8 mouse cellular contexts compared by ENCODE assay signal in the genomic region with DNA sequence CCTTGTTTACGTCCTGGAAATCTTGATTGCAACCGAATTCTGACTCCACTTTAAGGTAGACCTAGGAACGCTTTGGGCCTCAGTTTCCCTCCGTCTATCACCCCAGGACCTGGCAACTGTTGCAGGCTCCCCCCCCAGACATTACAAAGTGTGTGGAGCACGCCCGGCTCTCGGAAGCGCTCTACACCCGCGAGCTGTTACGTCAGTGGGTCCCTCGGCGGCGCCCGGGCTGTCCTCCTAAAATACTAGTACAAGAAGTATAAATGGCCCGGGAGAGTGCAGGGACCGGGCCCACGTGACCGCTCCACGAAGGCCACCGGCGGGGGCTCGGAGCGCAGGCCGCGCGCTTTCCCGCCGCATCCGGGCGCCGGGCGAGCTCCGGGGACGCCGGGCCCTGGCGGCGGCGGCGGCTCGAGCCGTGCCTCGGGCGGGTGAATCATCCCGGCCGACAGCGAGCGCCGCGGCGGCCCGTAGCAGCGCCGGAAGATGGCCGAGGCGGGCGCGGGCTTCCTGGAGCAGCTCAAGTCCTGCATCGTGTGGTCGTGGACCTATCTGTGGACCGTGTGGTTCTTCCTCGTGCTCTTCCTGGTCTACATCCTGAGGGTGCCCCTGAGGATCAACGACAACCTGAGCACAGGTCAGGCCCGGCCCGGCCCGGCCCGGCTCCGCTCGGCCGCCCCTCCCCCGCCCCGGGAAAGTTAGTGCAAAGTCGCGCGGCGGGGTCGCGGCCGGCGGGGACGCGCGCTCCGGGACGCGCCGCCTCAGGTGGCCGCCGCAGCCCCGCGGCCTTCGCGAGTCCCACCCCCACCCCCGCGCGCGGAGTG. TPM values are rescaled to one million over a fixed set of nuclear protein-coding genes. Genes with fewer than 3 reads are reported as not detected.
DNase-seq lines count a peak whose midpoint lies in the region; ATAC-seq lines count a peak whose summit lies in the region.

No protein-coding gene starts in this region.

- DNase-seq in 3134 (ENCODE audit: extremely low read depth, insufficient read length, low spot score), result peak; percentile 82
- peak; percentile 85 for DNase-seq in adrenal gland, postnatal 14 days
- DNase-seq in heart, adult 18-20 months, result peak; percentile 83 to 84
- DNase-seq in kidney, adult 18-20 months, result peak; percentile 83
- peak; percentile 76 for DNase-seq in midbrain, embryonic 14.5 days
- DNase-seq in spleen, adult 18-20 months, result peak; percentile 41 to 60

- WGBS in embryonic facial prominence, embryonic 12.5 days, result under 1% methylated on average over 84 of the region's 97 CpGs
- WGBS in limb, embryonic 13.5 days, result under 1% methylated on average over 83 of the region's 97 CpGs
- under 1% methylated on average over 77 of the region's 97 CpGs for WGBS in midbrain, embryonic 14.5 days

- H3K36me3 ChIP-seq in embryonic facial prominence, embryonic 12.5 days, result 0 out of 2 replicates have a peak, but pooled peaks cover 5% of the 10 kb centered on the region
- H3K36me3 ChIP-seq in limb, embryonic 13.5 days, result peaks cover 4% of the 10 kb centered on the region
- H3K36me3 ChIP-seq in midbrain, embryonic 14.5 days (ENCODE audit: control insufficient read depth, insufficient read depth, low read length), result no peaks in the 10 kb centered on the region

- H3K4me1 ChIP-seq in embryonic facial prominence, embryonic 12.5 days, result no peaks in the 10 kb centered on the region
- peaks cover 24% of the 10 kb centered on the region for H3K4me1 ChIP-seq in limb, embryonic 13.5 days
- H3K4me1 ChIP-seq in midbrain, embryonic 14.5 days (ENCODE audit: control insufficient read depth, insufficient read depth, low read length), result no peaks in the 10 kb centered on the region; the same call in 1 of the 2 replicates

- H3K9ac ChIP-seq in embryonic facial prominence, embryonic 12.5 days, result peak overlapping the region; percentile 77
- H3K9ac ChIP-seq in limb, embryonic 13.5 days, result peak overlapping the region; percentile 94
- peak overlapping the region; percentile 63 for H3K9ac ChIP-seq in midbrain, embryonic 14.5 days (replicated peaks; ENCODE audit: low read length)

- H3K27ac ChIP-seq in embryonic facial prominence, embryonic 12.5 days, result peak overlapping the region; percentile 90
- peak overlapping the region; percentile 96 for H3K27ac ChIP-seq in limb, embryonic 13.5 days
- peak overlapping the region; percentile 57 for H3K27ac ChIP-seq in midbrain, embryonic 14.5 days (replicated peaks; ENCODE audit: low read depth, low read length)

- H3K9me3 ChIP-seq in embryonic facial prominence, embryonic 12.5 days, result no peaks in the 10 kb centered on the region
- H3K9me3 ChIP-seq in limb, embryonic 13.5 days, result no peaks in the 10 kb centered on the region
- no peaks in the 10 kb centered on the region for H3K9me3 ChIP-seq in midbrain, embryonic 14.5 days (ENCODE audit: control insufficient read depth, low read length)

- peak overlapping the region; percentile 61 for H3K4me2 ChIP-seq in embryonic facial prominence, embryonic 12.5 days (replicated peaks)
- peak overlapping the region; percentile 73 for H3K4me2 ChIP-seq in limb, embryonic 13.5 days (replicated peaks)
- peak overlapping the region; percentile 94 for H3K4me2 ChIP-seq in midbrain, embryonic 14.5 days (ENCODE audit: low read length)

- H3K27me3 ChIP-seq in embryonic facial prominence, embryonic 12.5 days, result no peaks in the 10 kb centered on the region
- H3K27me3 ChIP-seq in limb, embryonic 13.5 days, result no peaks in the 10 kb centered on the region
- H3K27me3 ChIP-seq in midbrain, embryonic 14.5 days (ENCODE audit: control insufficient read depth, insufficient read depth, low read length), result no peaks in the 10 kb centered on the region

- peak; percentile 81 for ATAC-seq in embryonic facial prominence, embryonic 12.5 days (ENCODE audit: insufficient number of reproducible peaks, insufficient read depth, low FRiP score, low TSS enrichment)
- peak; percentile 86 for ATAC-seq in limb, embryonic 13.5 days (ENCODE audit: low FRiP score, low read depth)
- ATAC-seq in midbrain, embryonic 14.5 days (ENCODE audit: low FRiP score, low TSS enrichment), result peak; percentile 87

- peak overlapping the region; percentile 53 for H3K4me3 ChIP-seq in embryonic facial prominence, embryonic 12.5 days
- peak overlapping the region; percentile 75 for H3K4me3 ChIP-seq in limb, embryonic 13.5 days
- peak overlapping the region; percentile 73 for H3K4me3 ChIP-seq in midbrain, embryonic 14.5 days (replicated peaks; ENCODE audit: low read depth, low read length)

RNA-seq across cellular contexts. Expression of gene St7, which starts 1.2 kb away (rescaled TPM):
- total RNA-seq in adrenal gland, postnatal 14 days (2021), result 19.8 and 23.4 TPM in 2 replicates
- 28.4 and 31.3 TPM in 2 replicates for polyA plus RNA-seq in embryonic facial prominence, embryonic 12.5 days (2016; fragmentation: Nextera tagmentation; extraction: Ambion mirVana)
- 10 to 100 TPM; 16.0 to 16.8 TPM for total RNA-seq in heart, adult 18-20 months (2021)
- polyA plus RNA-seq in limb, embryonic 13.5 days (2015; fragmentation: Nextera tagmentation; extraction: Ambion mirVana), result 28.3 and 29.3 TPM in 2 replicates
- polyA plus RNA-seq in midbrain, embryonic 14.5 days (2014; fragmentation: Nextera tagmentation; extraction: Ambion mirVana), result 61.4 TPM in 2 replicates

RNA-seq across cellular contexts. Expression of gene Capza2, which starts 57.9 kb away (rescaled TPM):
- total RNA-seq in adrenal gland, postnatal 14 days (2021), result 134 and 144 TPM in 2 replicates
- polyA plus RNA-seq in embryonic facial prominence, embryonic 12.5 days (2016; fragmentation: Nextera tagmentation; extraction: Ambion mirVana), result 187 and 194 TPM in 2 replicates
- 100 to 1,000 TPM; 135 to 151 TPM for total RNA-seq in heart, adult 18-20 months (2021)
- 205 and 206 TPM in 2 replicates for polyA plus RNA-seq in limb, embryonic 13.5 days (2015; fragmentation: Nextera tagmentation; extraction: Ambion mirVana)
- 246 and 272 TPM in 2 replicates for polyA plus RNA-seq in midbrain, embryonic 14.5 days (2014; fragmentation: Nextera tagmentation; extraction: Ambion mirVana)

Comparison
In these comparisons a context has a peak if more than half of its experiments do, and no peak if none do; other contexts are left out.
1. Peak in every context shown above with its lines: DNase-seq, ATAC-seq, H3K4me3 ChIP-seq and H3K27ac ChIP-seq.